Mouse (Mus musculus) layer of hippocampus, adult 11-12 months (tissue): ENCODE data around the gene Ttc22.
A peak's percentile ranks its signal among the peaks of the same experiment; 100 is the strongest.

ENCODE experiments used
- DNase-seq: peaks from one replicate; pipeline ENCODE4 v3.0.0; 2022; ENCODE audit warnings: low spot score

Gene Ttc22

DNA sequence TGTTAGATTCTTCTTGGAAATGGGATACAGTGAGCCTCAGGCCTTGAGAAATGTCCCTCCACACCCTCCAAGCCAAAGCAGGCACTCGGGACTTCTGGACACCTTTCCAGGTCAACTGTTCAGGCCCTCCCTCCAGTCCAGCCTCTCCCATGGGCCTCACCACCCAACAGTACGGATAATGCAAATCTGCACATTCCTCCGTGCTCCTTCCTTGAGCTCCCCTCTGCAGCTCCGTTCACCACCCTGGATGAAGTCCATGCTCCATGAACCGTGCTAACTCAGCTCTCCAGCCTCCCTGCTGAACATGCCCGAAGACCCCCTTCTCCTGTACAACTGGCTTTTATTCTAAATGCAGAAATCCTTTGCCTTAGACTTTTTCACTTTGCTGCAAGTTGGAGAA, 42.5 kb downstream of the Ttc22 start:
- DNase-seq: no peak

- no peak for DNase-seq
These were observed 43.0 kb downstream of the Ttc22 start for GRCm38 (mm10) chr4:106665269-106665668.

DNA sequence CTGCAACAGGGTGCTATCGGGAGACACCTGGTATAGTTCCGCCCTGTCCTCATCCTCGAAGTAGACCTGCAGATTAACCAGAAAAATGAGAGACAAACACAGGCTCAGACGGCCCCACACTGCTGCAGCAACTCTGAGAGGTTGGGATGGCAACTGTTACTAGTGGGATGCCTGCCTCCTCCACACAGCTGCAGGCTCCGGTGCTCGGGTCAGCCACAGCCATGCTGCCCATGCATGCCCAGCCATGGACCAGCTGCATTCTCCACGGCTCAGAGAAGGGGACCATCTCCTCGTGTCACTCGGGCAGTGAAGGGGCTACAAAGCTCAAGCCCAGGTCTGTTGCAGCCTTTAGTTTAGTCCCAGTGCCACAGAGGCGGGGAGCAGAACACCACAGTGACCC, 43.4 kb downstream of the Ttc22 start:
- no peak for DNase-seq

- no peak for DNase-seq
These were observed 44.3 kb downstream of the Ttc22 start for GRCm38 (mm10) chr4:106666546-106666945.

GRCm38 (mm10) chr4:106676749-106677148, 54.5 kb downstream of the Ttc22 start:
- DNase-seq: no peak

DNA sequence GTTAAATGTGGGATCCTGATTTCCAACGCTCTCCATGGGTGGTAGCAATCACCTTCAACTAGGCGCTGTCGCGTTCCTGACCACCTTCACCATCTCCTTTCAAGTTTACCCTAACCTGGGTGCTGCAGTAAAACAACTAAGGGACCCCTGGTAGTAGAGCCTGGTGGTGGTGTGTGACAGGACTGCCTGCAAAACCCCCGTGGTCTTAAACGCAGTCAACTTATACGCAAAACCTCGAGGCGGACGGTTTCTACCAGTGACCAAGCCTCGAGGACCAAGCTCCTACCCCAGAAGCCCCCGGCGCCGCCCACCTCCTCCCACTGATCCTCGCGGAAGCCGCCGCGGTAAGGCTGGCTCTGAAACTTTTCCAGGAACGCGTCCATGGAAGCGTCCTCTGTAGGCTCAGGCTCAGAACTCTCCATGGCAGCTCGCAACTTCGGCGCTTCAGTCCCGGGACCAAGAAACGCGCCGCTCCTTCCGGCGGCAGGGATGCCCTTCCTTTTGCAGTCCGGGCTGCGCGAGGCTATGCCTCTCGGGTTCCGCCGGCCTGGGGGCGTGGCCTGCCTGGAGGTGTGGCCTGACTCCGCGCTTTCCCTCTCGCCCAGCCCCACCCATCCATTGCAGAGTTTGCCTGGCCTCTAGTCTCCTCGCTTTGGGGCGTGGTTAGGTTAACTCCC, 56.3 kb downstream of the Ttc22 start, which contains the start of gene Ttc4:
Gene Ttc4, minus strand, starts transcription at position 503 of the 677 bp plus-strand sequence.
- peak; percentile 85 for DNase-seq

DNA sequence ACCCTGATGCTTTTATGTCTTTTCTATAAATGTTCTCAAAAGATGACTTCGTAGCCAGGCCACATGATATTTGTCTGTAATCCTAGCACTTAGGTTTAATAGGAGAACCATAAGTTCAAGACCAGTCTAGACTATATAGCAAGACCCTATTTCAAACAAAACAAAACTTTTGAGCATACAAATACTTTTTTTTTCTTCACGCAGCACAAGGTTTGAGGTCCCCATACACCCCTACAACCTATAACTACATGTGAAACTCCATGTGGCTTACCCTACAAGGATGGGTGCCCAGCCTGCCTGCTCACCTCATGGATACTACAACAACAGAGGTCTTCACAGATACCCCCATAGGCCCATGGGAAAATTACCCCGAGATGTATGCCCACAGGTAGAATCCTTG, 56.9 kb downstream of the Ttc22 start:
- no peak for DNase-seq

- no peak for DNase-seq
These were observed 58.7 kb downstream of the Ttc22 start for GRCm38 (mm10) chr4:106680955-106681354.

DNA sequence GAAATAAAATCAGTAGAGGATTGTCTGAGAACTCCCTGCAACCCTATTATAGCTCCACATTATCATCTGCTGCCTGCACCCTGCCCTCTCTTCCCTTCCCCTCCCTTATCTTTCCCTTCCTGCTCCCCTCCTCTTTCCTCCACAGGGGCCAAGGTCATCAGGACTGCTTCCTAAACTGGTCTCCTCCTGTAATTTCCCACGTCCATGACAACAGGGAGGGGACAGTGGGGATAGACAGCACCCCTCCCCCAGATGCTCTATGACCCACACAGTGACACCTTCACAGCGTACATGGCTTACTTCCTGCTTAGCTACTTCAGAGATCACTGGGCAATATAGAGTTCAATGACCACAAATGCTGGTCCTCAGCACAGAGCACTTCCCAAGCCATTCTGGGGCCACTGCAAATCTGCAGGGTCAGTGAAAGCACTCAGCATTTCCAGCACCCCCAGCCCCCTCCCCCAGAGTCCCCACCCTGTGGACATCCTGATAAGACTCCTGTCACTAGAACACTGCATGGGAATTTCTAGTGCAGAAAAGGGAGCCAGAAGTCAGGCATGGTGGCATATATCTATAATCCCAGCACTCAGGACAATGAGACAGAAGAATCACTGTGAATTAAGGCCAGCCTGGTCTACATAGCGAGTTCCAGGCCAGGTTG, 66.5 kb downstream of the Ttc22 start:
- DNase-seq: no peak
